Mouse (Mus musculus): ENCODE data around the gene Gm10358.
"Not testable (repeated sequence)": the region's sequence is repeated elsewhere in the genome, so short reads cannot be mapped to it uniquely, and the experiment has no call there.

Gm10358 gene

GRCm38 (mm10) chr8:75406489-75406888 lies at the start of gene Gm10358:
Gm10358 (minus strand) TSS chr8:75406589.
- DNase-seq (ENCODE audit: low read depth), result no peak

GRCm38 (mm10) chr8:75448394-75448793 lies 42.0 kb upstream of the Gm10358 start, which contains the start of gene Iqcm:
Iqcm (plus strand) TSS chr8:75448694.
- no peak for DNase-seq (ENCODE audit: low read depth)

- DNase-seq (ENCODE audit: low read depth), result not testable (repeated sequence)
These were observed 9.3 kb upstream of the Gm10358 start for GRCm38 (mm10) chr8:75415696-75416095.

GRCm38 (mm10) chr8:75384770-75385290 lies 21.6 kb downstream of the Gm10358 start:
- DNase-seq (ENCODE audit: low read depth), result no peak

GRCm38 (mm10) chr8:75375530-75376123 lies 30.8 kb downstream of the Gm10358 start:
- no peak for DNase-seq (ENCODE audit: low read depth)

GRCm38 (mm10) chr8:75372006-75372405 lies 34.4 kb downstream of the Gm10358 start:
- no peak for DNase-seq (ENCODE audit: low read depth)
